Mouse (Mus musculus) brain, embryonic 14.5 days (tissue): ENCODE data around the gene Slc25a25. TPM values are rescaled to one million over a fixed set of nuclear protein-coding genes. Genes with fewer than 3 reads are reported as not detected.

Experiments
- DNase-seq: peaks from one replicate; pipeline ENCODE4 v3.0.0-alpha.2; 2011; ENCODE audit warnings: low read depth
- CTCF ChIP-seq: fragments of 200-500 bp; IDR thresholded peaks from 2 replicates; pipeline ENCODE4 v1.5.1; 2012; ENCODE audit warnings: inconsistent platforms, mild to moderate bottlenecking, moderate library complexity, borderline replicate concordance; ENCODE audit not compliant: insufficient read depth, insufficient read length; ENCODE audit errors: extremely low read depth
- POLR2A ChIP-seq: fragments of 200-500 bp; IDR thresholded peaks from 2 replicates; pipeline ENCODE4 v1.6.1; 2012; ENCODE audit warnings: mild to moderate bottlenecking, inconsistent platforms, borderline replicate concordance; ENCODE audit not compliant: poor library complexity, insufficient read depth, insufficient read length, severe bottlenecking; ENCODE audit errors: extremely low read depth
- polyA plus RNA-seq: library from polyadenylated mRNA; depleted of rRNA; stranded (reverse); fragments of >200 nt; gene quantifications from 2 replicates; pipeline ENCODE4 v1.2.3, GENCODE M21; 2012

Gene Slc25a25
- polyA plus RNA-seq, 1 experiment = 46.1 TPM

GRCm38 (mm10) chr2:32453641-32454303 is 2.5 kb upstream of the Slc25a25 start:
- no peak for DNase-seq
- TF ChIP-seq CTCF (no peak), POLR2A (no peak)

- no peak for DNase-seq
- TF ChIP-seq CTCF = no peak
- TF ChIP-seq POLR2A = no peak
Observed at GRCm38 (mm10) chr2:32452441-32452971, 1.3 kb upstream of the Slc25a25 start.

GRCm38 (mm10) chr2:32451870-32452372 is 676 bp upstream of the Slc25a25 start:
- peak; percentile 100 for DNase-seq
- TF ChIP-seq POLR2A (no peak), CTCF (no peak)

- DNase-seq = no peak
Observed at GRCm38 (mm10) chr2:32449761-32450754, 1.2 kb downstream of the Slc25a25 start, which contains the start of gene Naif1. Naif1 (plus strand) TSS chr2:32450457.

GRCm38 (mm10) chr2:32448480-32448879 is 2.8 kb downstream of the Slc25a25 start:
- TF ChIP-seq POLR2A (no peak), CTCF (no peak)
- DNase-seq = no peak

More at GRCm38 (mm10) chr2:32449761-32450754, 1.2 kb downstream of the Slc25a25 start, which contains the start of gene Naif1:
- TF ChIP-seq POLR2A (no peak), CTCF (no peak)

- TF ChIP-seq POLR2A (no peak), CTCF (no peak)
- DNase-seq = peak; percentile 56
Observed at GRCm38 (mm10) chr2:32447264-32447936, 3.8 kb downstream of the Slc25a25 start.

- no peak for DNase-seq
- TF ChIP-seq POLR2A (no peak), CTCF (no peak)
Observed at GRCm38 (mm10) chr2:32445535-32445934, 5.7 kb downstream of the Slc25a25 start.

GRCm38 (mm10) chr2:32441550-32441949 is 9.7 kb downstream of the Slc25a25 start:
- DNase-seq = no peak
- TF ChIP-seq POLR2A = no peak

- no peak for TF ChIP-seq POLR2A
- no peak for TF ChIP-seq CTCF
- no peak for DNase-seq
Observed at GRCm38 (mm10) chr2:32440632-32441031, 10.6 kb downstream of the Slc25a25 start.

- no peak for DNase-seq
- TF ChIP-seq CTCF = no peak
- no peak for TF ChIP-seq POLR2A
Observed at GRCm38 (mm10) chr2:32440164-32440563, 11.1 kb downstream of the Slc25a25 start.
